Comparison of ENCODE assay signal across 8 mouse cellular contexts in the genomic region with DNA sequence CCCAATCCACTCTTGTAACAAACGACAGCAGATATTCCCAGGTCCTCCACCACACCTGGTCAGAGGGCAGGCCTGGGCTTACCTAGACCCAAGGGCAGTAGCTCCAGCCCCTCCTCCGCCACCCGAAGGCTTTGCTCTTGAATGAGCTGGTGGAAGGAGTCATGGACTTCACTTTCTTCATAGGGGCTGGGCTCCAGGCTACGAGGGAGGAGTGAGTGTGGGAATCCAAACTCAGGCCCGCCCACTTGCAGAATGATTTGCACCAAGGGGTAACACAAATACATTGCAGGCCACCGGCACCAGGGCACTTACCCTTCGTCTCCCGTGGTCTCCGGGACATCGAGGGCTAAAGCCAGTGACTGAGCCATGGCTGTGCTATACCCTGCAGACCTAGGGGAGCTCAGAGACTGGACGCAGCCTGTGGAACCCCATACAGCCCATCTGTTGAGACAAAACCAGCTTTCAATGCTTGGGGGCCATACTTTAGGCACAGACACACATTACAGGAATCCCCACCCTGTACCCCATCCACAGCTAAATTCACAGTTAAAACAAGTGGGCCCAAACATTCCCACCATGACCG. TPM values are rescaled to one million over a fixed set of nuclear protein-coding genes. Genes with fewer than 3 reads are reported as not detected.
A peak's percentile ranks its signal among the peaks of the same experiment; 100 is the strongest.
DNase-seq lines count a peak whose midpoint lies in the region; ATAC-seq and TF ChIP-seq lines count a peak whose summit lies in the region.

No protein-coding gene starts in this region.

- peak; percentile 51 to 53 for DNase-seq in heart, adult 18-20 months
- no peak for DNase-seq in heart, postnatal 25 days (ENCODE audit: low spot score)
- peak; percentile 32 for DNase-seq in embryonic facial prominence, embryonic 10.5 days (ENCODE audit: low spot score)
- DNase-seq in liver, adult 2 months (ENCODE audit: extremely low read depth, low read depth, low spot score) = no peak
- DNase-seq in T-cell, adult 2 months (ENCODE audit: low spot score) = no peak
- DNase-seq in retina, postnatal 1 day = no peak

- 57% methylated on average over 12 of the region's 12 CpGs for WGBS in embryonic facial prominence, embryonic 10.5 days
- WGBS in hindbrain, embryonic 12.5 days = 59% methylated on average over 12 of the region's 12 CpGs
- WGBS in liver, adult 2 months = 62% methylated on average over 12 of the region's 12 CpGs
- 50% methylated on average over 12 of the region's 12 CpGs for WGBS in neural tube, embryonic 12.5 days

- H3K4me1 ChIP-seq in embryonic facial prominence, embryonic 10.5 days = peaks cover 64% of the 10 kb centered on the region
- peaks cover 53% of the 10 kb centered on the region for H3K4me1 ChIP-seq in hindbrain, embryonic 12.5 days
- peaks cover 4% of the 10 kb centered on the region; the same call in 1 of the 2 replicates for H3K4me1 ChIP-seq in liver, adult 2 months (ENCODE audit: control insufficient read depth, insufficient read depth, low read length)
- H3K4me1 ChIP-seq in neural tube, embryonic 12.5 days = peaks cover 36% of the 10 kb centered on the region

- H3K4me3 ChIP-seq in embryonic facial prominence, embryonic 10.5 days = peak overlapping the region; percentile 61
- peak overlapping the region; percentile 25; the same call in 1 of the 2 replicates for H3K4me3 ChIP-seq in hindbrain, embryonic 12.5 days
- peak overlapping the region; percentile 26; the same call in 1 of the 2 replicates for H3K4me3 ChIP-seq in liver, adult 2 months (ENCODE audit: insufficient read depth, low read depth, low read length)
- H3K4me3 ChIP-seq in neural tube, embryonic 12.5 days = no peak overlapping the region

- TF ChIP-seq CTCF in liver, adult 2 months (IDR thresholded peaks at IDR 0.05; ENCODE audit: low read depth, low read length) = no peak

- no peaks in the 10 kb centered on the region for H3K79me2 ChIP-seq in liver, adult 2 months (ENCODE audit: control insufficient read depth, insufficient read depth, low read length)

- TF ChIP-seq POLR2A in liver, adult 2 months (IDR thresholded peaks at IDR 0.05; ENCODE audit: extremely low read depth, insufficient read depth, low read length) = 0 out of 2 replicates have a peak, but pooled peaks have one; percentile 3

- no peaks in the 10 kb centered on the region for H3K9me3 ChIP-seq in embryonic facial prominence, embryonic 10.5 days
- no peaks in the 10 kb centered on the region for H3K9me3 ChIP-seq in hindbrain, embryonic 12.5 days (replicated peaks)
- H3K9me3 ChIP-seq in neural tube, embryonic 12.5 days = no peaks in the 10 kb centered on the region

- H3K36me3 ChIP-seq in embryonic facial prominence, embryonic 10.5 days (replicated peaks) = peaks cover 35% of the 10 kb centered on the region
- H3K36me3 ChIP-seq in hindbrain, embryonic 12.5 days = no peaks in the 10 kb centered on the region
- no peaks in the 10 kb centered on the region for H3K36me3 ChIP-seq in liver, adult 2 months (ENCODE audit: control insufficient read depth, insufficient read depth, low read length)
- H3K36me3 ChIP-seq in neural tube, embryonic 12.5 days = no peaks in the 10 kb centered on the region

- H3K4me2 ChIP-seq in hindbrain, embryonic 12.5 days (replicated peaks) = peak overlapping the region; percentile 62
- peak overlapping the region; percentile 66 for H3K4me2 ChIP-seq in neural tube, embryonic 12.5 days (replicated peaks)

- H3K27ac ChIP-seq in embryonic facial prominence, embryonic 10.5 days (replicated peaks) = peak overlapping the region; percentile 87
- peak overlapping the region; percentile 74 for H3K27ac ChIP-seq in hindbrain, embryonic 12.5 days
- H3K27ac ChIP-seq in liver, adult 2 months (replicated peaks; ENCODE audit: insufficient read depth, low read depth, low read length) = peak overlapping the region; percentile 59
- no peak overlapping the region for H3K27ac ChIP-seq in neural tube, embryonic 12.5 days

- H3K9ac ChIP-seq in hindbrain, embryonic 12.5 days = 0 out of 2 replicates have a peak overlapping the region, but pooled peaks have one; percentile 39
- H3K9ac ChIP-seq in liver, adult 2 months (ENCODE audit: low read depth, low read length) = peak overlapping the region; percentile 18; the same call in 1 of the 2 replicates
- 0 out of 2 replicates have a peak overlapping the region, but pooled peaks have one; percentile 39 for H3K9ac ChIP-seq in neural tube, embryonic 12.5 days

- intact Hi-C loops in heart, postnatal 25 days (cut with DNase I) = loop anchor here (2.0 kb wide), 1 partner anchor 46 kb away; the partner anchor contains the start of gene Afmid

- H3K27me3 ChIP-seq in embryonic facial prominence, embryonic 10.5 days (replicated peaks; ENCODE audit: low read depth, poor library complexity, severe bottlenecking) = peaks cover 43% of the 10 kb centered on the region
- H3K27me3 ChIP-seq in hindbrain, embryonic 12.5 days = peaks cover 40% of the 10 kb centered on the region
- H3K27me3 ChIP-seq in liver, adult 2 months (ENCODE audit: control insufficient read depth, insufficient read depth, low read length) = no peaks in the 10 kb centered on the region
- H3K27me3 ChIP-seq in neural tube, embryonic 12.5 days (replicated peaks) = peaks cover 39% of the 10 kb centered on the region

- no peak for ATAC-seq in hindbrain, embryonic 12.5 days (ENCODE audit: low FRiP score)
- no peak for ATAC-seq in neural tube, embryonic 12.5 days (ENCODE audit: low FRiP score, low read depth)

RNA-seq across cellular contexts. Expression of gene Tmc8, which starts 2.9 kb away (rescaled TPM):
- 1 to 10 TPM; 4.6 to 5.6 TPM for total RNA-seq in heart, adult 18-20 months (2021)
- total RNA-seq in heart, postnatal 25 days (2021) = 1 to 10 TPM; 2.9 to 3.4 TPM
- polyA plus RNA-seq in embryonic facial prominence, embryonic 10.5 days (2016; fragmentation: Nextera tagmentation; extraction: Ambion mirVana) = 1.2 and 1.4 TPM in 2 replicates
- polyA plus RNA-seq in hindbrain, embryonic 12.5 days (2016; fragmentation: Nextera tagmentation; extraction: Ambion mirVana) = 1.2 and 2.0 TPM in 2 replicates
- 0.55 and 1.1 TPM in 2 replicates for total RNA-seq in liver, adult 2 months (2014; rRNA removed)
- polyA plus RNA-seq in liver, adult 2 months (2012; rRNA removed) = 1.7 and 3.1 TPM in 2 replicates
- 1.0 and 1.4 TPM in 2 replicates for polyA plus RNA-seq in neural tube, embryonic 12.5 days (2016; fragmentation: Nextera tagmentation; extraction: Ambion mirVana)

RNA-seq across cellular contexts. Expression of gene Tmc6, which starts 3.1 kb away (rescaled TPM):
- 10 to 100 TPM; 11.6 to 16.4 TPM for total RNA-seq in heart, adult 18-20 months (2021)
- total RNA-seq in heart, postnatal 25 days (2021) = 10 to 100 TPM; 14.4 to 18.8 TPM
- 16.6 and 19.8 TPM in 2 replicates for polyA plus RNA-seq in embryonic facial prominence, embryonic 10.5 days (2016; fragmentation: Nextera tagmentation; extraction: Ambion mirVana)
- 9.2 and 11.3 TPM in 2 replicates for polyA plus RNA-seq in hindbrain, embryonic 12.5 days (2016; fragmentation: Nextera tagmentation; extraction: Ambion mirVana)
- total RNA-seq in liver, adult 2 months (2014; rRNA removed) = 5.3 and 8.8 TPM in 2 replicates
- 11.8 and 13.5 TPM in 2 replicates for polyA plus RNA-seq in liver, adult 2 months (2012; rRNA removed)
- polyA plus RNA-seq in neural tube, embryonic 12.5 days (2016; fragmentation: Nextera tagmentation; extraction: Ambion mirVana) = 11.2 and 11.5 TPM in 2 replicates

RNA-seq across cellular contexts. Expression of gene 6030468B19Rik, which starts 18.5 kb away (rescaled TPM):
- not detected for total RNA-seq in heart, adult 18-20 months (2021)
- not detected for total RNA-seq in heart, postnatal 25 days (2021)
- 0.69 and 1.4 TPM in 2 replicates for polyA plus RNA-seq in embryonic facial prominence, embryonic 10.5 days (2016; fragmentation: Nextera tagmentation; extraction: Ambion mirVana)
- 0.29 and 0.67 TPM in 2 replicates for polyA plus RNA-seq in hindbrain, embryonic 12.5 days (2016; fragmentation: Nextera tagmentation; extraction: Ambion mirVana)
- not detected in 2 replicates for total RNA-seq in liver, adult 2 months (2014; rRNA removed)
- not detected in 2 replicates for polyA plus RNA-seq in liver, adult 2 months (2012; rRNA removed)
- polyA plus RNA-seq in neural tube, embryonic 12.5 days (2016; fragmentation: Nextera tagmentation; extraction: Ambion mirVana) = 0.42 TPM in 1 of 2 replicates, not detected in the other

RNA-seq across cellular contexts. Expression of gene Gm20708, which starts 30.5 kb away (rescaled TPM):
- total RNA-seq in heart, adult 18-20 months (2021) = 1 to 10 TPM in 1 of 2 experiments, under 1 TPM in 1; 0.87 to 1.4 TPM
- total RNA-seq in heart, postnatal 25 days (2021) = 1 to 10 TPM in 1 of 2 experiments, under 1 TPM in 1; 0.36 to 1.2 TPM
- 0.28 and 0.41 TPM in 2 replicates for polyA plus RNA-seq in embryonic facial prominence, embryonic 10.5 days (2016; fragmentation: Nextera tagmentation; extraction: Ambion mirVana)
- 0.47 and 0.50 TPM in 2 replicates for polyA plus RNA-seq in hindbrain, embryonic 12.5 days (2016; fragmentation: Nextera tagmentation; extraction: Ambion mirVana)
- total RNA-seq in liver, adult 2 months (2014; rRNA removed) = 0.37 and 0.40 TPM in 2 replicates
- 0.21 and 0.40 TPM in 2 replicates for polyA plus RNA-seq in liver, adult 2 months (2012; rRNA removed)
- 0.70 TPM in 1 of 2 replicates, not detected in the other for polyA plus RNA-seq in neural tube, embryonic 12.5 days (2016; fragmentation: Nextera tagmentation; extraction: Ambion mirVana)

RNA-seq across cellular contexts. Expression of gene Syngr2, which starts 30.5 kb away (rescaled TPM):
- 100 to 1,000 TPM; 112 TPM for total RNA-seq in heart, adult 18-20 months (2021)
- 100 to 1,000 TPM; 109 to 113 TPM for total RNA-seq in heart, postnatal 25 days (2021)
- polyA plus RNA-seq in embryonic facial prominence, embryonic 10.5 days (2016; fragmentation: Nextera tagmentation; extraction: Ambion mirVana) = 27.7 and 29.9 TPM in 2 replicates
- polyA plus RNA-seq in hindbrain, embryonic 12.5 days (2016; fragmentation: Nextera tagmentation; extraction: Ambion mirVana) = 24.2 and 24.4 TPM in 2 replicates
- 37.9 and 54.2 TPM in 2 replicates for total RNA-seq in liver, adult 2 months (2014; rRNA removed)
- 124 and 152 TPM in 2 replicates for polyA plus RNA-seq in liver, adult 2 months (2012; rRNA removed)
- polyA plus RNA-seq in neural tube, embryonic 12.5 days (2016; fragmentation: Nextera tagmentation; extraction: Ambion mirVana) = 19.0 and 19.4 TPM in 2 replicates

Comparison
In these comparisons a context has a peak if more than half of its experiments do, and no peak if none do; other contexts are left out.
1. DNase-seq: peak in heart, adult 18-20 months (2 of 2) and embryonic facial prominence, embryonic 10.5 days (single experiment); none in heart, postnatal 25 days (single experiment), liver, adult 2 months (single experiment), T-cell, adult 2 months (single experiment) and retina, postnatal 1 day (single experiment).
2. Peak in every context shown above with its lines, with median percentiles within 50 percentile points of each other: H3K9ac ChIP-seq.